Mouse (Mus musculus) common myeloid progenitor, adult 5-6 weeks (primary cell): ENCODE measurements around the gene Crnkl1. TPM values are rescaled to one million over a fixed set of nuclear protein-coding genes. Genes with fewer than 3 reads are reported as not detected.

ENCODE experiments used
- ATAC-seq: replicated peaks from 2 replicates; pipeline ENCODE4 v1.8.0; 2016; ENCODE audit warnings: low read depth, mild to moderate bottlenecking, moderate TSS enrichment, inconsistent platforms; ENCODE audit not compliant: poor library complexity, severe bottlenecking
- total RNA-seq: library from RNA; stranded (forward); fragments of 200-1000, 187-1606 nt; gene quantifications from 2 replicates; pipeline ENCODE4 v1.2.3, GENCODE M21; 2017

The Crnkl1 gene
- 56.3 and 78.7 TPM in 2 replicates for total RNA-seq

DNA sequence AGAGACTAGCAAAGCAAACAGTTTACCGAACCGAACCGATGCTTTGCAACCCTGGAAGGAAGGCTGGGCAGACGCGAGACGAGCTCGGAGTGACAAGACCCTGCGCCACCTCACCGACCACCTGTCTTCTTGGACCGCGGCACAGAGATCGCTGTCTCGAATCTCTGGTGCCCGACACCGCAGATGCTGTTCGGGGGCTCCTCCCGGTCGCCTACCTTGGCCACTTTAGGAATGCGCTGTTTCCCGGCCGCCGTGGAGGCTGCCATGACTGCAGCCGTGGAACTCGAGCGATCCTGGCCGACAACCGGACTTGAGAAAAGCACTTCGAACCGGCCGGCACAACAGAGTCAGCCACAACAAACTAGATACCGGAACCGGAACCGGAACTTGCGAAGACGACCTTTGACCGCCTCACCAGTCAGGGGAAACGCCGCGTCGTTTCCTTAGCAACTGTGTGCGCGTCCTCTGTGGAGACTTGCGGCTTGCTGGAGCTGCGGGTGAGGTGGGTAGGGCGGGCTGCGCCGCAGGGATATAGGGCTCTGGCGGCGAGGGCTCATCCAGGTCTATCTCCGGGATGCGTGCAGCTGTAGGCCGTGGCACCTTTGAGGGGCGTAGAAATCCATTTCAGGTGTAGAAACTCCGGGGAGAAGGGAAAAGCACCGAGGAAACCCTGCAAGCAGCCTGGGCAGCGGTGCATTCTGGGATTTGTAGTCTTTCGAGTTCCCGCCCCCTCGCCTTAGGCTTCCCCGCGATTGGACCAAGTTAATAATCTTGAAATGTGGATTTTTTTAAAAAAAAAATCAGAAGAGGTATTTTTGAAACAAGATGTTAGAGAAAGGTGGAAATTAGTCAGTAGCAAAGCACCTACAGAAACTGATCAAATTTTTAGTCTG, at the start of gene Crnkl1, which contains the start of gene Cfap61:
Crnkl1 (minus strand) TSS at position 676 of the 893 bp plus-strand sequence.
Cfap61 (plus strand) TSS at position 446 of the 893 bp plus-strand sequence.
- ATAC-seq, result peak; percentile 98

DNA sequence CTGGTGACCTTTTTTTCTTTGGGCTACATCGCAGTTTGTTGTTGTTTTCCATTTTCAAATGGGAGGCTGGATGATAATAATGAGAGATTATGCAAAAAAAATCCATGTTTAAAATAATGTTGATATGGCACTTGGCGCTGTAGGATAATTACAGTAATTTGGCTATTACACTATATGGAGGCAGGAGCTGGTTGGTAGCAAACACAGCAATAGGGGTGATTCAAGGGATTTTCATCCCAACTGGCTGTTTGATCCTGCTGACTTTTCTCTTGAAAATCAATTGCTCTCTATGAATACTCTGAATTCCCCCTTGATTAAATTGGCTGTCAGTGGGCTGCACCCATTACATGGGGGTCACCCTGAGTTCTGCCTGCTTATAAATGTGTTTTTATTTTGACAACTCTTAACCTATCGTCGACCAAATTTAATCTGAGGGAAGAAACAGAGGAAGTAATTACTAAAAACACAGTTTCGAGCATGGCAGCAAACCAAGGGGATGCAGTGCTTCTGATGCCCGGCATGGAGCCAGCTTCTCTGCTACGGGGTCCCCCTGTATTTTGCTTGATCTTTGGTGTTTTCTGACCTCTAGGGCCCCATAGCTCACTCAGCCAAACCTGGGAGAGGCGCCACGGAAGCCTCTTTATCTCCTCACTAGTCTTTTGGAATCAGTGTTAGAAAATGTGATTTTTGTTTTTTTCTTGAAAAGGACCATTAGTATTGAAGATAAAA, 47.7 kb upstream of the Crnkl1 start:
- ATAC-seq, result no peak

DNA sequence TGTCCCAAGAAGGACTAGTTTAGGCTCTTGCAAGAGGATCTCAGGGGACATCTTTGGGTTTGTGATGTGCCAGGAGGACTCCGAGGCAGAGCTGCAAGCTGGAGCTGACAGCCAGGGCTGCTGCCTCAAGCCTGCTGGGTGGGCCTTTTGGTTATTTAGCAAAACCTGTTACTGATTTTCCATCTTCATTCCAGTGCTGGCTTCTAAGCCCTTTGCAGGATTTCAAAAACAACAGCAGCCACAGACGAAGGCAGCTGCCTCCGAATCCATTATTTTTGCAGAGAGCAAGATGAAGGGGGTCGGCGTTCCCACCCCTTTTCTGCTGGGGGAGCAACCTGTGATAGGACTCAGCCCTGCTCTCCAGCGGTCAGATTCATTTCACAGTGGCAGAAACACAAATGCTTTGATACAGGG, 46.9 kb upstream of the Crnkl1 start:
- no peak for ATAC-seq

DNA sequence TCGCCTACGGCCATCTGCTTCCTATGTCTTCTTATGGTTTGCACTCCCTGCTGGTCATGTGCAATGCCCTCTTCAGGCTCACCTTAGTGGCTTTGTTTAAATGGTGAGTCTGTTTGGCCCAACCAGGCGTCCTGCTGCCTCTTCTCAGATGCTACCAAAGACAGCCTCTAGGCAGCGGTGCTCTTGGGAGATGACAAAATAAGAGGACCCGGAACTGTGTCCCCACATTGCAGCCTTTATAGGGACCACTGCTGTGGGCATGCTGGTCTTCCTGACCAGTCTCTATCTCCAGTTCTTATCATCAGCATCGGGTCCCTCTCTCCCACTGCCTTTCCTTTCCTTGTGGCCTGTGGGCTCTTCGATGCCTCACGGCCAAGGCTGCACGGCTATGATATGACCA, 46.1 kb upstream of the Crnkl1 start:
- no peak for ATAC-seq

DNA sequence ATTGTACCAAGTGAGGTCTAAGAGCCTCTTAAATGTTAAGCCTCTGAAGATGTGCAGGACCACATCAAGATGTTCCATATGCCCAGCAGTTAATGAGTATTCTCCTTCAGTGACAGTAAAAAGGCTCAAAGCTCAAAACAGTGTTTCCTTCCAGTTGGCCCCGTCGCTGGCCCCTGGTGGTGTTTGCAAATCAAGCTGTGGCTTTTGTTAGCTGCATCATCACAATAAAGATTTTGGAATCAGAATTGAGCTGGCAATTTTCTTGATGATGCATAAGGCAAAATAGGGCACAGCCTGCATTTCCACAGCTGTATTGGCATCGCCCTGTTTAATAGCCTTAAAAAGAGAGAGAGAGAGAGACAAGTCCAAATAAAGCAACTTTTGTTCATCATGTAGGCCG, 44.8 kb upstream of the Crnkl1 start:
- no peak for ATAC-seq

DNA sequence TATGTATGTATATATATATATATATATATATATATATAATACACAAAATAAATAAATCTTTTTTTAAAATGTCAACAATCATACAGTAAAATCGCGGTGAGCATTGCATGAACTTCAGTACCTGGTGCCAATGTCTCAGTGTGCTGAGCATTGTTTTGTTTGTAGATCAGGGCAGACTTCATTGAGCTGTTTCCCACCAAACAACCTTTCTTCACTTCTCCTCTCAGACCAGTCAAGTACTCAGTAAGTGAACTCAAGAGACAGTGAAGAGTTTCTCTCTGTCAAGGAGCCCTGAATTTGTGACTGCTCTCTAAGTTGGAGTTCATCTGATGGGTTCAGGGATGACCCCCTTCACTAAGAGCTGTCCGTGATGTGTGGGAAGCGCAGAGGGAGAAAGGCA, 37.8 kb upstream of the Crnkl1 start:
- no peak for ATAC-seq

DNA sequence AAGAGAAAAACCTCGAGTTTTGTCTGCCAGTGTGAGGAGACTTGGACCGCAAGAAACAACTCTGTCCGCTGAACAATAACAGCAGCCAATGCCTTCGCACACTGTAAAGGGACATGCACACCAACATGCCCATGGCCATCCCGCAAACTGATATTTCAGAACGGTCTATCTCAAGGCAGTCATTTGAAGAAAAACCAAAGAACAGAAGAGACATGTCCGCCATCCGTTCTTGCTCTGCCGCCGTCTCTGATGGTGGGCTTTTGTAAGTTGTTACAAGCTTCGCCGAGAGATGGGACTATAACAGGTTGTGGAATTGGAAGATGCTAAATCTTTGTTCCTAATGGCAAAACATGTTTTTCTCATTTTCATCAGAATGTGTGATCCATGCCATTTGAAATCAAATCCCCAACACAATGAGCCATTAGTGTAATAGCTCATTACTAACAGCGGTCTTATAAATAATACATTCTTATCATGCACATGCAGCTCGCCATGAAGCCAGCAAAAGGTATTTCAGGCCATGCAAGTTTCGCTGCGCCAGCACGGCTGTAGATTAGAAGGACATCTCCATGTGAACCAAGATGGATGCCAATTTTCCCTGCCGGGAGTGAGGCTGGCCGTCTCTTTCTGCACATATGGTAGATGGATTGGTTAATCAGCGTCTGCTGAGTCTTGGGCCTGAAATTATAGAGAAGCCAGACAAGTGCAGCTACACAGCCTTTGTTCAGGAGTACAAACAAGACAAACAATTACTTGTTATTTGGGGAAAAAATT, 36.6 kb upstream of the Crnkl1 start:
- no peak for ATAC-seq

DNA sequence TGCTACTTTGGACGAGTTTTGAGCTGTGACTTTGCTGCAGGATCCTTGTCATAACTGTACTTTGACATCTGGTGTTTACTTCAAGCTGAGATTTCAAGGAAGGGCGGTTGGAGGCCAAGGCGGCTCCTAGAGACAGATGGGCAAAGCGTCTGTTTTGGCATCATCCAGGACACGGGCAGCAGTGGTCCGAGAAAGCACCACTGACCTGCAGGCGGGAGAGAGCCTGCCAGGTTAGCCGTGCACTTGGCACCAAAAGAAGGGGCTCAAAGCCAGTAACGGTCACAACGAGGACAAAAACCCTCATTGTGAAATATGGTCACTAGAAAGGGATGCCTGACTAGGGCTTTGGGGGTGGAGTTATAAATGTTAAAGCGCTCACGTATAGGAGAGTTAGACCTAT, 35.9 kb upstream of the Crnkl1 start:
- ATAC-seq, result no peak

DNA sequence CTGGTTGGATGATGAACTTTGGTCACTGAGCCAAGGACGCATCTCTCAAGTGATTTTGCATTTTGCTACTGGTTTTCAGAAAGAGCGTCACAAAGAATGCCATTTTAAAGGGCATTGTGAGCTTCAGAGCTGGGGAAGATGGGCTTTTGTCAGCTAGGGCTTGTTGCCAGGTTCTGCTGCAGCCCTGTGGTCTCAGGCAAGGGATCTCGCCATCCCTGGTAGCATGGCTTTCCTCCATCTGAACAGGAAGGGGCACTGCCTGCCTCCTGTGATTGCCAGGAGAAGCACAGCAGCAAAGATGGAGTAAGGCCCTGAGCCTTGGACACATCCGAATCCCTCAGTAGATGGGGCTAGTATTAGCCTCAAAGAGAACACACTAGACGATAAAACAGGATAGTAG, 27.0 kb upstream of the Crnkl1 start:
- ATAC-seq, result no peak

DNA sequence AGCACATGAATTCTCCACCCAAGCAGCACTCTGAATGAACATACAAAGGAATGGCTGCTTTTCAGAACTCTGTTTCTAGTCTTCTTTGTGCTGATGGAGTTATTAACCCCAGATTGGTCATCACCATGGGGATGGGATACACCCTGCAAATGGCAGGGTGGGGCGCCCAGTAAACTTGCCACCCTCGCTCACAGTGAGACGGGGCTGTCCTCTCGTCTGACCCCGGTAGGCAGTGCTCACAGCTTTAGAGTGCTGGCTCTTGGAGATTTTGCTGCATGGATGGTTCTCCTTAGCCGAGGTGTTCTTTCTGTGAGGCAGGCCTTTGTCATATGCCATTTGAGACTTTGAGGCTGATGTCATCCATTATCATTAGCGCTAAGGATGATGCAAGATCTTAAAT, 23.7 kb upstream of the Crnkl1 start:
- ATAC-seq, result no peak

DNA sequence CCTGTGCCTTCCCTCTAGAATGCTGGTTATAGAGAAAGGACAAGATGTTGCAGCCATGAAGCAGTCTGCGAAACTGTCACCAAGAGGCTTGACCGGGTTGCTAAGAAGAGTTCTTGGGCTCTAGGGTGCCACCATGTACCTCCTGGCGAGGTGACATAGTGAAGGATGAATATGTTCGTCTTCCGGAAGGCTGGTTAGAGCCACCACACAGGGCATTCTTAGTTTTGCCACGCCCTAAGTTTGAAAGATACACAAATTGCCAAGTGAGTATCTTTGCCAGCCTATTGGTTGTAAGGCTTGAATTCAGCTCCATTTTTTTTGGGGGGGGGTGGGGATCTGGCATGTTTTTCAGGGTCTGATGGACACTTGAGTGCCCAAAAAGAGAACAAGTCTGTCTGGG, 23.3 kb upstream of the Crnkl1 start:
- no peak for ATAC-seq

DNA sequence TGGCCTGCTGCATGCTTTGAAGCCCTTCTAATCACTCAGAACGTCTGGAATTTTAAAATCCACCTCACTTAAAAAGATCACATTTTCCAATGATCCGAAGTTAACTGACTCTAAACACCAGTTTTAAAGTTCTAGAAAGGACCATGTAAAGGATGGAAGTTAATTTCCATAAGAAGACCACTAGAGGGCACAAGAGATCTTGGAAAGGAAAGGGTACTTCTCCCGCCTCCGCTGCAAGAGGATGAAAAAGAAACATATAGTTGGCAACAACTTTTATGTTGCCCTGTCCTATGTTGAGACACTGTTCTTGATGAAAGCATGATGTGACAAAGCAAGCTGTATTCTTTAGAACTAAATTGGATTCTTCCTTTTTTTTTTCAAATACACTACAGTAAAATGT, 22.6 kb upstream of the Crnkl1 start:
- ATAC-seq, result peak; percentile 68

DNA sequence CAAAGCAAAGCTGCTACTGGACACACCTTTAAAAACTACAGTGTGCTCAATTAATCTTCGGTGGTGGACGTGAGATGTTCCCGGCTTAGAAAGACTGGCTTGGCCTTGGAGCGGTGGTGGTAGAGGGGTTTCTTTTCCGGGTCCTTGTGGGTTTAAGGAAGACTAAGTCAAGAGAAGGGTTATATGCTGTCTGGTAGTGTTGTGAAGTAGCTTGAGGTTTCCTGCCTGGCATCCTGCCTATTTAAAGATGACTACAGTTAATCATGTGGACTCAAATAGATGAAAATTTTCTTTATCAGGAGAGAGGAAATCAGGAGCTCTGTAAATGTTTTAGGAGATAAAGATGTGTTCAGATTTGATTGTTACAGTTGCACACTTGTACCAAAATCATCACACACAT, 21.5 kb upstream of the Crnkl1 start:
- ATAC-seq, result peak; percentile 51

DNA sequence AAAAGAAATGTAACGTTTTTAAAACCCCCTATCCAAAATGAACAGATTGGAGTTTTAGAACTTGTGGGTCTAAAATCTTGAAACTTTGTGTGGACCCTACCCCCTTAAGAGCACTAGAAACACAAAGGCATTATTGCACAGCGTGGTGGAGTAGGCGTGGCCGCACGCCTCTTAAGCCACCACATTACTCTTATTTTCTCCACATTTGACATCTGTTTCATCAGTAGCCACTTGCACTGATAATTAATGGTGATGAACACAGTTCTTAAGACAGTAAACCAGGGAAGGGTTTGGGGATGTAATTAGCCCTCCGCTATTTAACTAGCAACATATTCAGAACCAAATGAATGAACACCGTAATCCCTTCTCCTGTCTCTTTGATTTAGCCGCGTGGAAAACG, 21.0 kb upstream of the Crnkl1 start:
- ATAC-seq, result no peak; the same call in 1 of the 2 replicates

DNA sequence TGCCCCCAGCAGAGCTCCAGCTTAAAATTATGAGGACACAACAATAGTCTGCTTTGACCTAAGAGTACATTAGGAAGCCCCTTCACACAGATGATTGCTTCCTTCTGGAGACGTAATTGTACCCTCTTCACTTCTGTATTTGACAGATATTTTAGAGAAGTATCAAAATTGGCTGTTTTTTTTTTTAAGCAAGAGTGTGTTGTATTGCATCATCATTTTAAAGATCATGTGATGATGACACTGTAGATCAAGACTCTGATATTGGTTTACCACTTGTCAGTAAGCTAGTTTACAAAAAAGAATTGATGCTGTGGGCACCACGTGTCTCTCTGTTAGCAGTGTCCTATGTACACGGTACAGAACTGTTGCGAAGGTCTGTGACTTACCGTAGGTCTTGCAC, 17.9 kb upstream of the Crnkl1 start:
- peak; percentile 71 for ATAC-seq

DNA sequence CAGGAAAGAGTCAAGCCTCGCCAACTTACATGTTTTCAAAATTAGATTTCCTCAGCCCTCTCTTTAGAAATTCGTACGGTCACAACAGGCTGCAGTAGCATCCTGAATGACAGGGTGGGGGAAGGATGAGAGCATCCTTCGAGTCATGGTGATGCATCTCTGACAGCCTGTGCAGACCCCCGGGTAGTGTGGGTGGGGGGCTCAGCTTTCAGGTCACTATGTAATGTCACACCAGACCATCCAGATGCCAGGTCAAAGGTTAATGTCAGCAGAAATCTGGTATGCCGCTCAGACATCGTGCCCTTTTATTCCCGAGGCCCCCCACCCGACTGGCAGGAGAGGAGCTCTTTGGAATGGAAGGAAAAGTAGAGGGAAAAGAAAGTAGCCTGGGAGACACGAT, 15.4 kb upstream of the Crnkl1 start:
- ATAC-seq, result no peak

DNA sequence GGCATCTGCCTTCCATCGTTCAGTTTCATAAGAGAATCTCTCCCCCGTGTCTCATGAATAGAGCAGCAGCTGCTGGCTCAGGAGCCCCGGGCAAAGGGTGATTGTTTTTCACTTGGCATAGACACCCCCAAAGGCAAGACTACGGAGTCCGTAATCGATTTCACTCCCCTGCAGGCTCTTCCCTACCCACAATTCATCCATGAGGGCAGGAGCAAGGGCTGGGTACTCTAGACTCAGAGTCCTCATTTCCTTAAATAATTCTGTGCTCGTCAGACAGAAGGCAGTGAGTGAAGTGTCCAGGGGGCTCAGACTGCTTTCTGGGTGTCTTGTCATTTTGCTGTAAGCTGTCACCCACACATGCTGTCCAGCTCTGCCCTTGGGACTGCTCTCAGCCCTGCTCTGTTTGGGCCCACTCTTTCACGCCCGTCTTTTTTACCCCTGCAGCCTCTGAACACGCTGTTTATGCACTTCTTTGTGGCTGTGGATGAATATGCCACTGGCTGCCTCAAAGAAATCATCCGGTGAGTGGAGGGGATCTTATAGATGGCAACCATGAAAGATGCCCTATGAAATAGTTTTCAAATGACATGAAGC, 14.8 kb upstream of the Crnkl1 start:
- no peak for ATAC-seq

DNA sequence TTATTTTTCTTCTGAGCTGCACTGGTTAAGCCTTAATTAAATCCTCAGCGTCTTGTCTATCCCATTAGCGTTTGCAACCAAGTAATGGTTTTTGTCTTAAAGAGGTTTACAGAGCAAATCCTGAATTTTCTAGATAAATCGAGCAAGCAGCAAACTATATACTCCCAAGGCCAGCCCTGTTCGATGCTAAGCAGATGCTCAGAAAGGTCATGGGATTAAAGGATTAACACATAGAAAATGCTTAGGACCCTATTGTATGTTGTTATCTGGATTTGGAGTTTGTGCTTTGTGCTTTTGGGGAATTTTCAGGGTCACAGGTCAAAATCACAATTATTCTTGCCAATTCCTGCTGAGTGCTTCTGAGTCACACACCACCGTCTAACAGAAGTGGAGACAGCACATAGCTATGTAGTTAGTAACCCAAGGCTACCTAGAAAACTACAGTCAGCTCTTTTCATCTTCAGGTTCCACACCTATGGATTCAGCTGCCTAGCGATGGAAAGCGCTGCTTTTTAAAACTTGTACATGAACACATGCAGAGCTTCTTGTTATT, 13.7 kb upstream of the Crnkl1 start:
- ATAC-seq, result no peak

DNA sequence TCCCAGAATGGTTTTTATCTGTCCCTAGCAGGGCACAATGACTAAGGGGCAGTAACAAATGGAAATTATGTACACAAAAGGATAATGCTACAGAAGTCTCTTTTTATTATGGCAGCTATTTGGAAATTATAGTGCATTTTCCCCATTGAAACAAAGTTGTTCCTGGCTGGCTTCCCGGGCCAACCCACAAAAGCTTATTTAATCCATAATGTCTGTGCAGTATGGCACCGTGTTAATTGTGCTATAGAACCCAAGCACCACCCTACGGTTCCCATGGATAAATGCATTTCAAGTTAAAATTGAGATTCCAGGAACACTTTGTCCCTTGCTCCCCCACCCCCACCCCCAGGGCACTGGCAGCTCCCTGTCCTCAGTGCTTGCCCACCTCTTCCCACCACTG, 9.5 kb upstream of the Crnkl1 start:
- no peak for ATAC-seq

DNA sequence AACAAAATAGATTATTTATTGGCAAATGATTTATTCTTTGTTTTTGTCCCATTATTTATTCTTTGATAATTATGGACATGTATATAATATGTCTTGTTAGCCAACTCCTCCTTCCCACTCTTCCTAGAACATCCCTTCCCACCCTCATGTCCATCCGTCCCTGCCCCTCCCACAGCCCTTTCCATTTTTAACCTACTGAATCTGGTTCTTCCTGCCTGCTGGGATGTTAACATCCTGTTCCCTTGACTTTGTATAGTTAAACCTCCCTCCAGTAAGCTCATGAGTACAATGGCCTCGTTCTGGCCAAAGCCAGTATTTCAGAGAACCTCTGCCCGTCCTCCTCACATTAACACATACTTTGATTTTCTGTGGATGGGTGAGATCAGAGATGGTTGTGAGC, 6.6 kb upstream of the Crnkl1 start:
- no peak for ATAC-seq
